Mouse (Mus musculus): ENCODE measurements around the gene Gstm2. TPM values are rescaled to one million over a fixed set of nuclear protein-coding genes. Genes with fewer than 3 reads are reported as not detected.
"Not testable (repeated sequence)": the region's sequence is repeated elsewhere in the genome, so short reads cannot be mapped to it uniquely, and the experiment has no call there.

Gene Gstm2
- total RNA-seq, 2 experiments from 2014 or later = 161 to 186 TPM

DNA sequence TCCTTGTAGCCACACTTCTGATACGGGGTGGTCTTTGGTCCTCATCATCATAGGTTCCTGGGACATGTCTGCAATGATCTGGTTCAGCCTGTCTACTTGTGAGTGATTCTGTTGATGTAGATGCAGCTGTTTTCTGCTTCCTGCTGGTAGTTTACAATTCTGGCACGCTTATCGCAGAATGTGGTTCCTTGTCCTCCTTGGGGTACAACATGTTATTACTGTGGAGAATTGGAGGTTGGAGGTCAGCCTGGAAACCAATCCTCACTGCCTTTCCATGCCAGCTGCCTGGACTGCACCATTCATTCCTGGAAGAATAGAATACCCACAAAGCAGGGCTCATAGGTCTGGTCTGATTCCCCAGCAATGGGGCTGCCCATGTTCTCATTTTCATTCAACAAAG lies 13.2 kb upstream of the Gstm2 start:
- no peak for DNase-seq
- intact Hi-C loops (cut with DNase I) = no loop called here

DNA sequence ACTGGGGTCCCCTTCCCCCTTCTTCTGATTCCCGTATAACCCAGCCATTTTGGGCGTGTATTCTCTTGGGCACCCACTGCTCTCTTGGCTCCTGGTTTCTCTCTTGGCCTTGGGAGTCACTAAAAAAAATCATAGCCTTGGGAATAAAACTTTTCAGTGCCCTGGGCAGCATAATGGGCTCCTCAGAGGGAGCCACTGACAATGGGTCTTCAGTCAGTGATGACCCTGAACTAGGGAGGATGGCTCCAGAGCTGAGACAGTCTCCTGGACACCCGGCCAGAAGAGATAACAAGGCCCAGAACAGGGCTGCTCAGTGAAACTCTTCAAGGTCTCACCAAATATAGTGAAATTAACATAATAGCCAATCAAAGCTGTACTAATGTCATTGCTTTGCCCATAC lies 12.3 kb upstream of the Gstm2 start:
- intact Hi-C loops (cut with DNase I) = no loop called here
- no peak for DNase-seq

DNA sequence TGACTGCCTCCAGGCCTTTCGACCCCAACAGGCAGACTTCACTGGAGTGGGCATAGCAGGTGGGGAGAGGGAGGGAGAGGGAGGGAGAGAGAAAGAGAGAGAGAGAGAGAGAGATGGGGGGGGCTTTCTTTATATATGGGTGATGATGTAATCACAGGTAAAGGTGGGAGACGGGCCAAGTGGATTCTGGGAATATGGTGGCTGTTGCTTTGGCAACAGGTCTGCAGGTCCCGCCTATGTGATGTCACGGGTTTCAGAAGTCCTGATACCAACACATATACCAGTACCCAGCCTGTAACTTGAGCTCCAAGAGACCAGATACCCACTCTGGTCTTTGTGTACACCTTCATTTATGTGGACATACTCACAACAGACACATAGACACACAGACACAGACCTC lies 10.3 kb upstream of the Gstm2 start:
- intact Hi-C loops (cut with DNase I) = no loop called here
- DNase-seq = no peak

DNA sequence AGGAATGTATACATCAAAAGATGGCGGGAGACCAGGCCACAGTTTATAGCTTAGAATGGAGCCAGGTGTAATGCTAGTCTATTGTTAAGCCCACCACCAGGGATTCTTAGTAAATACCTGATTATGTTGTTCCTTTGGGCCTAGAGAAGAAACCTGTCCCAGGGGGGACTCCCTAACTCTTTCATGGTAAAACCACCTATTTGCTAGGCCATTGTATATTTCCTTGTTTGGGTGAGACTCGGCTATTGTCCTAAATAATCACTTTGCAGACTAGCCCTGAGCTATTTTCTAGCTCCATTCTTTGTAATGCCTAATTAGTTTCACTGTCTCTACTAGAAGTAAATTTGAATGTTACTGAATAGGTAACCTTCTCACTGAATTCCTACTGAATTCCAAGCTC lies 9.7 kb upstream of the Gstm2 start:
- DNase-seq; intact Hi-C loops (cut with DNase I): not testable (repeated sequence)

DNA sequence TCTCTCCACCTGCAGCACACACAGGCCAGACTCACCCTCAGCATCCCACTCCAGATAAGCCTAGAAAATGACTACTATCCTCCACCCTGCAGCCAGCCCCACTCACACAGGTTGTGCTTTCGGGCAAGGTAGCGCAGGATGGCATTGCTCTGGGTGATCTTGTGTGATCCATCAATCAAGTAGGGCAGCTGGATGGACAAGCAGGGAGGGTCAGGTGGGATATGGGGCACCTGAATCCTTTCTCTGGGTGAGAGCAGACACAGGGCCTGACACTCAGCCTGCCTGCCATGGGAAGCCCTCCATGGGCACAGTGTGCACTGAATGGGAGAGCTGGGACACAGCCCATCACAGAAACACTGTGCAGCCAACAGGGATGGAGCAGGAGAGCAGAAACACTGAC lies 1.1 kb downstream of the Gstm2 start:
- DNase-seq; intact Hi-C loops (cut with DNase I): not testable (repeated sequence)

DNA sequence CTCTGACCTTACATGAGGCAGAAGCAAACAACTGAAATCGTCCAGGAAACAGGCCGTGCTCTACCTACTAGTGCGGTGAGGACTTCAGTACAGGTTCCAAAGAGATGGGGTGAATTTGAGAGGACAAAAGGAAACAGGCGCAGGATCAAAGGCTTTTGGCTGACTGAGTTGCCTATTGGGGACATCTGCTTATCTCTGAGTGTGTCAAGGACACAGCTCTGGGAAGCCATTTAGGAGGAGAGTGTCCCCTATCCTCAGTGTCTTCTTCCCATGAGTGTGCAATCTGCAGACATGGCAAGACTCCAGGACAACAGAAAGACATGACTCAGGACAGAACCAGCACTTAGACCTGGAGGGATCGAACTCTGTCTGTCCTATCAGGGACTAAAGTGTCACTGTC lies 1.8 kb downstream of the Gstm2 start:
- intact Hi-C loops (cut with DNase I) = no loop called here
- no peak for DNase-seq

DNA sequence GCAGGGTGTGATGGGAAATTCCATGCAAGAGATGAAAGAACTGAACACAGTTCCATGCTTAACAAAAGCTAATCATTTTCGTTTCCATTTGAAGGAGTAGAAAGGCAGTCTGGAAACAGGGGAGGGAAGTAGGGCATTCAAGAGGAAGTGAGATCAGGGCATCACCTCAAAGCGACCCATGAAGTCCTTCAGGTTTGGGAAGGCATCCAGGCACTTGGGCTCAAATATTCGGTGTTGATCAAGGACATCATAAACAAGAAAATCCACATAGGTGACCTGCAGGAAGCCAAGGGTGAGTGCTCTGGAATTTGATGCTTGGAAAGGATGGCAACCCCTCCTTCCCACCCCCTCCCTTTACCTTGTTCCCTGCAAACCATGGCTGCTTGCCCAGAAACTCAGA lies 2.5 kb downstream of the Gstm2 start:
- no peak for DNase-seq
- intact Hi-C loops (cut with DNase I) = no loop called here

DNA sequence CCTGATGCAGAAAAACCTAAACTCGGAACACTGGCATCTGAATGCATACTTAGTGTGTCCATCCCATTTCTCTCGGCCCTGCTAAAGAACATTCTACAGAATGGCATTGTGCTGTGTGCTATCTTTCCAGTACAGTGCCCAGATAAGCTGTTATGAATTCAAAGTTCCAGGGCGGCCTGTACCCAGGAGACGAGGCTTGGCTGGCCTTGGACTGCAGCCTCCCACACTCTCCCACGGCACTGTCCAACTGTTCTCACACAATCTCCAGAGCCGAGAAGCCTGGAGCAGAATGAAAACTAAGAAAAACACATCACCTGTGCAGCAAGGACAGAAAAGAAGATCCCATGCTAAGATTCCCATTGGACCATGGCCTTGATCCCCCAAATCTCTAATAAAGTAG lies 3.5 kb downstream of the Gstm2 start:
- no peak for DNase-seq
- intact Hi-C loops (cut with DNase I) = no loop called here

DNA sequence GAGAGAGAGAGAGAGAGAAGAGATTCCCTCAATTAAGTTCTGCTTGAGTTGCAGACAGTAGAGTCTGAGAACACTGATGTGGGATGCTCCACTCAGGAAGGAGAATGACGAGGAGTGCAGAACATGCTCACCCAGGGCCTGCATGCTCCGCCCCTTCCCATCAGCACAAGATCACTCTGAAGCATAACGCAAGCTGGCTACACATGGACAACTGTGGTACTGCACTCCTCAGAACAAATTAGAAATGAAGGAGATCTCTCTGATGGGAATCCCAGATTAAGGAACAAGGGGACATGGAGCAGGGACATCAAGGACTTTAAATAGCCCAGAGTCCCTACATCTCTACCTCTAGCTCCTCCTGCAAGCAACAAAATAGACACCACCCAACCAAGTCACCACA lies 5.0 kb downstream of the Gstm2 start:
- DNase-seq = no peak
- intact Hi-C loops (cut with DNase I) = no loop called here

DNA sequence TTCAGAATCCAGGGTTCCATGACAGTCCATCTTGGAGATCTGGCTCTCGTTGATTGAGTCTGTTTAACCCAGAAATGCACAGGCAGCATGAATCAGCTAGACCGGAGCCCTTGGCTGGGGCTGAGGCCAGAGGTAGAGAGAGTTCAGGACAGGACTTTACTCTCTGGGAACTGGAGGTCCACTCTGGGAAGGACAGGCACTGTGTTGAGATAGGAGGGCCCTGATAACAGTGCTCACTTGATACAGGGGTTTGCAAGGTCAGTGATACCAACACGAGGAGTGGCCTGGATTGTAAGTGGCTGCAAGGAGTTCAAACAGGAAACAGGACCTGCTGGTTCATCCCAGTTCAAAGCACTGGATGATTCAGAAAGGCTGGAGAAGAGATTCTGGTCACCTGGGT lies 8.6 kb downstream of the Gstm2 start:
- intact Hi-C loops (cut with DNase I) = no loop called here
- DNase-seq = no peak

DNA sequence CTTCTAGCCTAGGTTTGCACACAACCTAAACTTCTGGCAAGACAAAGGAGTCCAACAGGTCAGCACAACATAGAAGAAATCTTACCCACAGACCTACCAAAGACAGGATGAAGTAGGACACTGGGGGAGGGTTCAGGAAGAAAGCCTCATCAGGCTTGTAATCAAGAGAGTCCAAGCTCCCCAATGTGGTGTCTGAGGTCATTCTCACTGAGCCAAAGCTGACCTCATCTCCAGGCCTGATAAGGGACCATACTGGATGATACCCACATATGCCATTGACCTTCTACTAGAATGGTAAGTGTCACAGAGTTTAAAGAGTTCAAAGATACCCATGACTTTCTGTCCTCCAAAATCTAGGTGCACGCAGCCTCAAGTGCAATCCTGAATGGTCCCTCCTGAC lies 12.0 kb downstream of the Gstm2 start:
- intact Hi-C loops (cut with DNase I) = no loop called here
- no peak for DNase-seq

DNA sequence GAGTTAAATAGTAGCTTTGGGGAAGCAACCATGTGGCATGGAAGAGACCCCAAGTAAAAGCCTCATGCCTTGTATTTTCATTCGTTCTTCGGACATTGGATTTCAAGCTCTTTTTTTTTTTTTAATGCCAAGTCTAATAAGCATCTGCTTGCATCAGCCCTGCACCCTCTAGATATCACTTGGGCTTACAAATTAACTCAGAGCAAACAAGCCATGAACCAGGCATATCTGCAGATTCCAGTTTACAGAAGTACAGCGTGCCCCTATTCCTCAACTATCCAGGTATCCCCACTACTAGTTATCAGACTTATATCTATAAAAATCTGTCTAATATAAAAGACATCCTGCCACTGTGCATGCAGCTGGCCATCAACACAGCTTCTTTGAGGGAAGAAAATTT lies 14.2 kb downstream of the Gstm2 start:
- DNase-seq = no peak
- intact Hi-C loops (cut with DNase I) = no loop called here

DNA sequence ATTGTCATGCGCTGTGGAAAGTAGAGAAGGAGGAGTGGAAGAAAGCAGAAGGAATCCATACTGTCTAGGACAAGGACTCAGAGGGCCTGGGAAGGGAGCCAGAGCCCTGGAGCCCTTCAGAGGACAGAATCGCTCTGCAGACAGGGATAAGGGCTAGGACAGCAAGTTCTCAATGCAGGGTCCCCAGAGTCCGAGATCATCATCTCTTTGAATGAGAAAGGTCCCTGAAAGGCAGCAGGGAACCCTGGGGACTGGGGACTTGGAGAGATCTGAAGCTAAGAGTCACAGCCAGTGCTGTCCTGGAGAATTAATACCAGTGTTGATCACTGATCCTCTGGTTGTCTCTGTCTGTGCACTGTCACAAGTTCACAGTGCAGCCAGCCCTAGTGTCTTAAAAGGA lies 15.2 kb downstream of the Gstm2 start:
- DNase-seq = peak in 1 of 2 experiments; percentile 12
- intact Hi-C loops (cut with DNase I) = not testable (repeated sequence)

DNA sequence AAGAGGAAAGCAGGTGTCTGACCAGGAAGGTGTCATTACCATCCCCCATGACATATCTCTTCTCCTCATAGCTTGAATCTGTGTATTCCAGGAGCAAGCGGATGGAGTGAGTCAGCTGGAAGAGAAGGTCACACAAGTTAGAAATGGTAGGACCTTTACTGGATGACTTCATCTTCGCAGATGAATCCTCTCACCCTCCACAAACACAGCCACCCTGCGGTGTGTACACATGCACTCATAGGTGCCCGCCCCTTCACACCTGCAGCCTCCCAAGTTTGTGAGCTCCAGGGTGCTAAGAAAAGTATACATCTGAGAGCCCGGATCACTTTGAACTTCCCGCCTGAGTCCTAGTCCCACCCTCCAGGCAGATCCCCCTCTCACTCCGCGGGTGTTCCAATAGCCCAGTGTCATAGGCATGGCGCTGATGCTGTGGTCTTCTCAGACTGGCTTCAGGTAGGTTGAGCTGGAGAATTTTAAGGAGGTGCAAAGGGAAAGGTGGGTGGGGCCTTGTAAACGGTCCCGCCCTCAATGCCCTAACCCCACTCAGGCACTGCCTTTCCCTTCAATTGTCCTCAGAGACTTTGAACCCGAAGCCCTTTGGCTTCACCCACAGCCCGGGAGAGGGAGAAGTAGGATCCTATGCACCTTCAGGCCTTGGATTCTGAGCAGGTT lies 17.4 kb downstream of the Gstm2 start, which contains the start of gene Gstm3:
Gene Gstm3, minus strand, starts transcription at position 560 of the 672 bp plus-strand sequence.
- no peak for DNase-seq
- intact Hi-C loops (cut with DNase I) = no loop called here

DNA sequence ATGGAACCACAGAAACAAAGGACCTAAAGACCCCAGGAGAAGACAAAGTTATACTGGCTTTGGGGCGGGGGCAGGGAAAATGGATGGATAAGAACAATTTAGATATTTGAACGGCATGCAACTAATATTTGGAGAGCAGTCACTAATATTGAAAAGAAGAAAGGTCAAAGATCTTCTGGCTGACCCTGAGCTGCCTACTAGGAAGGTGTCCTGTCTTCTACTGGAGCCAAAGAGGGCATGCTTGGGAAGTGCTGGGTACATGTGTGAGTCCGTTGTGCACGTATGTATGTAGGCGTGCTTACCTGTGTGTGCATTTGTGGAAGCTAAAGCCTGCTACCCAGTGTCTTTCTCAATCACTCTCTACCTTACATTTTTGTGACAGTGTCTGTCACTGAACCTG lies 19.6 kb downstream of the Gstm2 start:
- no peak for DNase-seq
- intact Hi-C loops (cut with DNase I) = no loop called here

DNA sequence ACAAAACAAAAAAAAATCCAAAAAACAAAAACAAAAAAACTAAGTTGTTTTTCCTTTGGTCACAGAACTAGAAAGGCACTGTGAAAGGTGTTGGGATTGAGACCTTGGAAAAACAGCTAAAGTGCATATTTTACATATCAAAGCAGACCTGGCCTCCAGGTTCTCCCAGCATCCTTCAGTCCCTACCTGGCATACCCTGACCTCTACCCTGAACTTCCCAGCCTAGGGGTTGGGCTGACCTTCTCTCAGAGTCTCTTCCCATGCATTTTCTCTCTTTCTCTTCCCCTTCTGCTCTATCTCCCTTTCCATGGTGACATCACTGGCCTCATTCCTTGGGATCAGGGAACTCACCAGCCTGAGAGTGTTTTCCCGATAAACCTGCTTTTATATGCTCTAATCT lies 20.7 kb downstream of the Gstm2 start:
- DNase-seq = no peak
- intact Hi-C loops (cut with DNase I) = no loop called here

DNA sequence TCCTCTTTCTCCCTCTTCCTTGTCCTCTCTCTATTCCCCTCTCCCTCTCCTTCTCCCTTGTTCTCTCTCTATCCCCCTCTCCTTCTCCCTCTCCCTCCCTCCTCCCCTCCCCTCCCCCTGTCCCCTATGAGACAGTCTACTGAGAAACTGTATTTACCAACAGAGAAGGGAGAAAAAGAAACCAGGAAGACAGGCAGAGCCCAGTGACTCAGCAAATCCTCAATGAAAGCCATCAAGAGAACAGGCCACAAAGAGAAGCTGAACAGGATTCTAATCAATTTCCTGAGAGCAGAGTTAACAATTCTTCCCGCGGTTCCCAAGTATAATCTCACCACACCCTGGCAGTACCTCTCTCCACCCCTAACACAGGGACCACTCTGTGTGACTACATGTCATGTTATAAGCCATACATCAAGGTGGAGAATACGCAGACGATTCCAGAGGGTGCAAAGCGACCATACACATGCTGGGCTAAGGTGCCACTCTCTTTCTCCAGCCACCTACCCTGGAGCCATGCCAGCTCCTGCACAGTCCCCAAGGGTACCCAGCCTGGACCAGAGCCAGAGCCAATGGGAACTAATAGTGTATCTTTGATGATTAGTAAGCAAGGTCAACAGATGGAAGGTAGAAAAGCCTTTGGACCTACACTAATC lies 21.5 kb downstream of the Gstm2 start:
- DNase-seq = no peak
- intact Hi-C loops (cut with DNase I) = no loop called here

DNA sequence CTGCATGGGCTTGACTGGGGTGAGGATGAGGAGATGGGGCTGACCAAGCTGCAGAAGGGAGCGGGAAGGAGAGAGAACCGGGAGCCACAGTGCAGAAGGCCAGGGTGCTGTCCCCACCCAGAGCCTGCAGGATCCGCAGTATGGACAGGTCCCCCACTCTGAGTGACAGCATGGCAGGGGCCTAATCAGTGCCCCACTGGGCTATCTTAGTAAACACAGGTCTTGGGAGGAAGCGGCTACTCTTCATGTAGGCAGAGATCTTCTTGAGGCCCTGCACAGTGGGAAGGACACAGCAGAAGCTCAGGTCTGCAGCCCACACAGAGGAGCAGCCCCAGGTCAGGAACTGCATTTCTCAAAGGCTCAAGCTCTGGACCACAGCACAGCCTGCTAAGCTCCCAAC lies 22.2 kb downstream of the Gstm2 start:
- intact Hi-C loops (cut with DNase I) = no loop called here
- no peak for DNase-seq

DNA sequence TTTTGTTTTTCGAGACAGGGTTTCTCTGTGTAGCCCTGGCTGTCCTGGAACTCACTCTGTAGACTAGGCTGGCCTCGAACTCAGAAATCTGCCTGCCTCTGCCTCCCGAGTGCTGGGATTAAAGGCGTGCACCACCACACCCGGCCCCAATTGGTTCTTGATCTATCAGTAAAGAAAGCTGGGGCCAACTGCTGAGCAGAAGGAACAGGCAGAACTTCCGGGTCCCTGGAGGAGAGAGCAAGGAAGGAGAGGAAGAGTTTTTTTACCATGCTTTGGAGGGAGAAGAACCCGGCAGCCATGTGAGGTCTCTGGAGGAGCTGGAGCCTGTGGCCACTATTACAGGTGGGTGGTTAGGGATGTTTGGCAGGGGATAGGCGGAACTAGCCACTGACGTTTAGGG lies 31.0 kb downstream of the Gstm2 start:
- DNase-seq; intact Hi-C loops (cut with DNase I): not testable (repeated sequence)

DNA sequence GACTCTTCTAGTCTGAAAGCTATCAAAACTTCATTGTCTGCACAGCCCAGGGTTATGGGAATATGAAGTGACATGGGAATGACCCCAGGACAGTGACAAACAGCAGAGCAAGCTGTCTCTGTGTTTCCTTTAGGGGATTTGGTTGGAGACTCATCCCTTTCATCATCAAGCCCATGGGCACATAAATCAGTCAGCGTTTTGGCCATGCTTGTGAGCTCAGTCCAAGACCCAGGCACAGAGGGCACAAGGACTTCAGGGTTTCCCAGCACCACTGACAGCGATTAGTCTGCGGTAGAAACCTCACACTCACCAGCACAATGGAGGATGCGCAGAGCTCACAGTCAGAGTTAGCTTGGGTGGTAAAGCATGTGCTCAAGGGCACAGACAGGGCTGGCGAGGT lies 32.3 kb downstream of the Gstm2 start:
- intact Hi-C loops (cut with DNase I) = loop anchor here (1.0 kb wide), 2 partner anchors 64 to 107 kb away; no protein-coding TSS in a partner anchor
- no peak for DNase-seq

DNA sequence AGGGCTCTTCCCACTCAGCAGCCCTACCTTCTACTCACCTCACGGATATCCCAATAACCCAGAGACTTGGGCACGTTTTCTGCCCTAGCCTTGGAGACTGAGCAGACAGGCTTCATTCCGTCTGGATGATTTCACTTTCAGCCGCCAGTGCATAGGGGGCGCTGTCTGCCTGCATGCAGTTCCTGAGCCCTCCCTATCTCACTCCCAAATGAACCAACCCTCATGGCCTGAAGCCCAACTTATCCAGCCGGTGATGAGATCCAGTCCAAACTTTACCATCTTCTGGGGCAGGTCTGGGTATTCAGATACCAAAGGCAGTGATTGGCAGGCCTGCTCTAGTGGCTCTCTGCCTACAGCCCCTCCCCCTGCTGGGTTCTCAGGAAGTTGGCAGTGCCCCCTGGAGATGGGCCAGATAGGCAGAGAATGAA lies 32.9 kb downstream of the Gstm2 start:
- intact Hi-C loops (cut with DNase I) = loop anchor here (1.0 kb wide), 2 partner anchors 65 to 108 kb away; no protein-coding TSS in a partner anchor
- peak; percentile 82 to 84 for DNase-seq

DNA sequence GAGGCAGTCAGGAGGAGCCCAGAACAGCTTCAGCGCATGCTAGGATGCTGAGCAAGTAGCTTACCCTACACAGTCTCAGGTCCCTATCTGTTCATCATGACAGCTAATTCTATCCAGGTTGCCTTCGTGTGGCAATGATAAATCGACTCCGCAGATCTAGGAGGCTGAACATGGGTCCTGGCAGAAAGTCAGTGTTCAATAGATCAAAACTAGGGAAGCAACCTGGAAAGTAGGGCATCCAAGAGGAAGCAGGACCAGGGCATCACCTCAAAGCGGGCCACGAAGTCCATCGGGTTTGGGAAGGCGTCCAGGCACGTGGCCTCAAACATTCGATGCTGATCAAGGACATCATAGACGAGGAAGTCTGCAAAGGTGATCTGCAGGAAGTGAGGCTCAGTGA lies 35.7 kb downstream of the Gstm2 start:
- DNase-seq = no peak
- intact Hi-C loops (cut with DNase I) = no loop called here

Measured in heart, postnatal 36 days (tissue).